Mouse (Mus musculus) right cerebral cortex, postnatal 36 days (tissue): Measurements from ENCODE around the gene Cspg5.
A peak's percentile ranks its signal among the peaks of the same experiment; 100 is the strongest.

Source experiments
- DNase-seq, 2 experiments: peaks; one replicate each; pipeline ENCODE4 v3.0.0; 2022; ENCODE audit warnings: low spot score in 2 of 2, mixed read lengths in 1 of 2

The Cspg5 gene

GRCm38 (mm10) chr9:110250776-110251175 lies 7.2 kb downstream of the Cspg5 start:
- DNase-seq, result peak in 1 of 2 experiments; percentile 19

GRCm38 (mm10) chr9:110255407-110256019 lies 11.9 kb downstream of the Cspg5 start:
- DNase-seq, result no peak

DNA sequence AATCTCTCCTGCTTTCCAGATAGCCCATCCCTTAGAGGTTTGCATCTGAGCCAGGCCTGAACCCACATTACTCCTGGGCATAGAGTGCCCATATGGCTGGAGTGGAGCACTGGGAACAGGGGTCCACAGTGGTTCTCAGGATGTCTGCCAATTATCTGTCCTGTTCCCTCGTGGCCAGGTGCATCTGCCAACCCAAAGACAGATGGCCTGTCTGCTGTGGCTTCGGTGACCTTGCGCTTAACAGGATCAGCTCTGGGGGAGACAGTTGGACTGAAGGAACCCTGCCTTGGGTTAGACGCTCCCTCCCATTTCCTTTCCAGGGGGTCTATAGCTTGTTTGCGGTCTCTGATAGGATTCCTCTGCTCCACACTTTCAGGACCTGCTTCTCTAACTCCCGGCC lies 15.1 kb downstream of the Cspg5 start:
- DNase-seq, result no peak

DNA sequence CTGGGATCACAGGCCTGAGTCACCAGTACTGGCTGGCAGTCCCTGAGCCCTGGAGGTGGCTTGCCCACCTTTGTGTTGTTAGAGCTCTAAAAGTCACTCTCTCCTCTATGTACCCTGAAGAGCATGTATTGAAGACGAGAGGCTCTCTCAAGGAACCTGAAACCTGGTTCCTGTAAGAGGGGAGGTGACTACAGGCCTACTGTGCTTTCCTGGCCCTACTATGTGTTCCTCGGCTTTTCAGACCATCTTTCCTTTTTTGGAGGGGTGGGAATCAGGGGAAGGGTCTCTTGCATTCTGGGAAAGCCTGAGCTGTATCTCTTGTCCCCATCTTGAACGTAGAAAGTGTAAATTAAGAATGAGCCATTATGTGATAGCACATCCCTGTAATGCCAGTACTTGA lies 15.5 kb downstream of the Cspg5 start:
- no peak for DNase-seq

DNA sequence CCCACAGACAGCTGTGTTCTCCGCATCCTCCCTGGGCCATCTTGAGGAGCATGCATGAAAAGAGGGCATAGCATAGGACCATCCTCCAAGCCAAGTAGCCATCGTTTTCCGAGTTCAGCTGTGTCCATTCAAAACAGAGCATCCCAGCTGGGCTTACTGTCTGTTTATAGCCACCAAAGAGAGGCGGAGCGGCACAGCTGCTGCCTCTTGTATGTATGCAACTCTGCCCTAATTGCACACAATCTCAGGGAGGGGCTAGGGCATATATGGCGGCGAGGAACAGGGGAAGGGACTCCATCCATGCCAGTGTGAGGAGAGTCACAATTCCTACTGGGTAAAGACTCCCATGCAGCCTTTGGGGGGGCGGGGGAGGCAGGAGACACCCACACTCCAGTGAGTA lies 19.6 kb downstream of the Cspg5 start:
- no peak for DNase-seq

GRCm38 (mm10) chr9:110264991-110265390 lies 21.4 kb downstream of the Cspg5 start:
- DNase-seq, result no peak

DNA sequence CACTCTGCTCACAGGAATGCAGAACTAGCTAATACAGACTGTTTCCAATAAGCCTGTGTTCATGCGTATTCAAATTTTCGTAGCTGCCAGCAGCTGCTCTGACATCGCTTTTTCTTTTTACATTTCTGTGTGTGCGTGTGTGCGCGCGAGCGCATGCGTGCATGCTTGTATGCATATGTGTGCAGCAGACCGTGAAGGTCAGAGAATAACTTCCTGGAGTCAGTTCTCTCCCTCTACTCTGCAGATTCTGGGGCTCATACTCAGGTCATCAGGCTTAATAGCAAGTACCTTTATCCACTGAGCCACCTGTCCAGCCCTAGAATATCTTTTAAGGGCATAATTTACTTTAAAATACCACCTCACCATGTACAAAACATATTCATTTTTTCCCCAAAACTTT lies 24.8 kb downstream of the Cspg5 start:
- DNase-seq, result no peak

- DNase-seq, result no peak
These were observed 28.7 kb downstream of the Cspg5 start for GRCm38 (mm10) chr9:110272330-110272729.

DNA sequence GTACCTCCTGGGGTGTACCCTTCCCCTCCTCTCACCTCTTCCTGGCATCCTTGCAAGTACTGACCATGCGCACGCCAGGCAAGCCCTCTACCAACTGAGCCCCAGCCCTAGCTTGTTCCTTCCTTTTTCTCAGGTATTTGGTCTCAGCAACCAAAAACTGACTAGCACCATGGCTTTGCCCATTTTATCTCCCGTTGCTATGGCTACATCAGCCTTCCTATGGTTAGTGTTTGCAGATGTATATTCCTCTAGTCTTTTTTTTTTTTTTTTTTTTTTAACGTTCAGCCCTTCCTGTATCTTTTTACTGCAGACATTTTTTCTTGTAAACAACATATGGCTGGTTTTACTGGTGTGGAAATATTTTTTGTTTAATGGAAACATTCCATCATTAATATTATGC lies 29.9 kb downstream of the Cspg5 start:
- no peak for DNase-seq

DNA sequence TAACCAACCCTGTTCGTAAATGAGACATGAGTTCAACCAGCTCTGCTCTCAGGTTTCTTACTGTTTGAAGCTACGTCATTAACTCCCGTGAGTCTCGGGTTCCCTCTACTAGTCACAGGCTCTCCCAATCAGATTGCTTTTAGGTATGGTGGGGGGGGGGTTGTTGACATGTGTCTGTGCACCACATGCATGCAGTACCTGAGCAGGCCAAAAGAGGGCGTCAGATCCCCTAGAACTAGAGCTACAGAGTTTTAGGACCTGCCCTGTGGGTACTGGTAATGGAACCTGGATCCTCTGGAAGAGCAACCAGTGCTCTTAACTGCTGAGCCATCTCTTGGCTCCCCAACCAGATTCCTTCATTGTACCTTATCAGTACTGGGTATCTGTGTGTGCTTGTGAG lies 32.3 kb downstream of the Cspg5 start:
- DNase-seq, result no peak

- DNase-seq, result peak; percentile 70 to 71
These were observed 33.9 kb downstream of the Cspg5 start for GRCm38 (mm10) chr9:110277431-110277881.

GRCm38 (mm10) chr9:110284075-110284697 lies 40.6 kb downstream of the Cspg5 start:
- DNase-seq, result no peak

DNA sequence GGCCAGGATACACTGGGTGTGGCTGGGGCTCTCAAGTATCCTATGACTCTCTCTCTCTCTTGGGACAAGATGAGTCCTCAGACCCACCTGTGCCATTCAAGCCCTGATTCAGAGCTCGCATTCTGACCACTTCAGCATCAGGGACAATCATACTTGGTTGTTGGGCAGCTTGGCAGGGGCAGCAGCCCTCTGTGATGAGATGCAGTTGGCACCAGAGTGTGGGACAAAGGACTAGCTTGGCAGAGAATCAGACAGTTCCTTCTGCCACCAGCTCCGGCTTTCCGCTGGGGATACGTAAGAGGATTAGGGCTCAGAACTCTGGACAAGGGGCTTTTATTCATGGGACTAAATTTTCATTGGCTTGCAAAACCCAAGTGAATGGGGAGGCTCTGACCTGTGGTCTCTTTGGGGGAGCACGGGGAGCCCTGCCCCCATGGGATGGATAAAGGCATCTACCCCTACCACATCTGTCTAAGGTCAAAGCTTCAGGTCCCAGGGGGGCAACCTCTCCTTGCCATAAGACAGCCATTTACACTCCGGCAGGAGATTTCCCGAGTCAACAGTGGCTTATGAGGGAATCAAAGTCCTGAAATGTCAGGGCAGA lies 43.8 kb downstream of the Cspg5 start:
- peak; percentile 46 to 62 for DNase-seq

- peak; percentile 32 to 33 for DNase-seq
These were observed 49.7 kb downstream of the Cspg5 start for GRCm38 (mm10) chr9:110293254-110293718.

- peak; percentile 41 to 64 for DNase-seq
These were observed 50.4 kb downstream of the Cspg5 start for GRCm38 (mm10) chr9:110293873-110294415.

DNA sequence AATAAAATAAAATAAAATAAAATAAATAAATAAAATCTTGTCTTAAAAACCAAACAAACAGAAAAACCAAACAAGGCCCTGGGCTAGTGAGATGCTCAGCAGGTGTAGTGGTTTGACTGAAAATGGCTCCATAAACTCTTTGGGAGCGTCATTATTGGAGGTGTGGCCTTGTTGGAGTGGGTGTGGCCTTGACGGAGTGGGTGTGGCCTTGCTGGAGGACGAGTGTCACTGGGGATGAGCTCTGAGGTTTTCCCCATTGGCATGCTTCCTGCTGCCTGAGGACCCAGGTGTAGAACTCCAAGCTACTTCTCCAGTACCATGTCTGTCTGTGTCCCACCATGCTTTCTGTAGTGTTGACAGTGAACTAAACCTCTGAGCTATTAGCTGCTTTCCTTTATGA lies 51.2 kb downstream of the Cspg5 start:
- no peak for DNase-seq

- DNase-seq, result peak; percentile 69 to 84
These were observed 53.5 kb downstream of the Cspg5 start for GRCm38 (mm10) chr9:110296867-110297627.

DNA sequence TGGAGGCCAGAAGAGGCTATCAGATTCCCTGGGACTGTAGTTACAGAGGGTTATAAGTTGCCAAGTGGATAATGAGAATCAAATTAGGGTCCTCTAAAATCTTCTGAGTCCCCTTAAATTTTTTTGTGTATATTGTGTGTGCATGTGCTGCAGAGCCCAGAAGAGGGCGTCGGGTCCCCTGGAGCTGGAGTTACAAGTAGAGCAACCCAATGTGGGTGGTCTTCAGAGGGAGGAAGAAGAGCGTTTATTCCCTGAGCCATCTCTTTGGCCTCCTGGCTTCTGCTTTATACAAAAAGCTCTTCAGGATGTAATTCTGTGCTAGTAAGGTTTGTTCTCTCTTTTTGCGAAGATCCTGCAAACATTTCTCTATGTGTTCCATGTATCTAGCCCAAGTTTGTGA lies 60.9 kb downstream of the Cspg5 start:
- DNase-seq, result no peak

DNA sequence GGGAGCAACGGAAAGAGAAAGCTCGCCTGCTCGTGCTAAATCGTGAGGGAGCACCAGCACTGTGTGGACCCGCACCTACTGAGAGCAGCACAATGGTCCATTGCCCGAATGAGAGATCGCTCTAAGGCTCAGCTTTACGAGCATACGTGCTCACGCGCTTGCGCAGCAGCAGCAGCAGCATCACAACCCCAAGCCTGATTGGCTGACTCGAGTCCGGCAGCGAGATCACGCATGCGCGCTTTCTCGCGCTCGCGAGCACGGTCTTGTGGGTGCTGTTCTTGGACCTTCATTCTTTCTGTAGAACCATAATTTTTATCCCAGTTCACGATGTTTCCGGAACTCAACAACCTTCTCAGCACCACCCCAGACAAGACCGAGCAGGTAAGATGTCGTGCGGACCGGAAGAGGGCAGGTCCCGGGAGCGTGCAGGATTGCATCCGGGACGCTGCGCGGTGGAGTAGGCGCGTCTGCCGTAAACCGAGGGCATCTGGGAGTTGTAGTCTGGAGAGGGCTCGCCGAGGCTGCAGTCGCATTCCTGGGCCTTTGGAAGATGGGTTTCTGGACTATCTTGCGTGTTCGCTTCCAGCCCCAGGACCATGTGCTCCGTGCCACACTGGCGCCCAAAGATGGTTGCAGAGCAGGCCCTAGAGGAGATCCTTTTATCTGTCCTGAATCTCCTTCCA lies 61.5 kb downstream of the Cspg5 start, which contains the start of gene Elp6:
Gene Elp6 (plus strand): TSS at position 205 of the 683 bp plus-strand sequence.
- peak; percentile 91 for DNase-seq

DNA sequence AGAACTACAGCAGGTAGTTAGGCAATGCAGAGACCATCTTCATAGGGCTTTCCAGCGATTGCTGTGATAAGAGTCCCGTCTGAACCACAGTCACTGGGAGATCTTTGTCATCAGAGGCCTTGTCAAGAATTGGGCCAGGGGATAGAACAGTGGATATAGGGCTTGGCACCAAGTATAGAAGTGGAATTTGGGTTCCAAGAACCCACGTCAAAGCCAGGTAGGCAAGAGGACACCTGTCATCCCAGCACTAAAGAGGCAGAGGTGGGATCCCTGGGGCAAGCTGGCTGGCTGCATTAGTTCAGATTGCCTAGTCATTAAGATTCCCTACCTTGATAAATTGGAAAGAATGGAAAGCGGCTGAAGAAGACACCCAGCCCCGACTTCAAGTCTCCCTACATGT lies 62.8 kb downstream of the Cspg5 start:
- no peak for DNase-seq
